Mouse (Mus musculus) C2C12 (cell line): ENCODE data around the gene E2f3. TPM values are rescaled to one million over a fixed set of nuclear protein-coding genes. Genes with fewer than 3 reads are reported as not detected.

Experiments used
- H3K27me3 ChIP-seq: one replicate; pipeline ENCODE4 v1.6.1; 2011; ENCODE audit not compliant: control insufficient read depth, insufficient read depth, insufficient read length
- H3K36me3 ChIP-seq: one replicate; pipeline ENCODE4 v1.6.1; 2011; ENCODE audit not compliant: control insufficient read depth, insufficient read depth
- H3K4me3 ChIP-seq: one replicate; pipeline ENCODE4 v1.5.1; 2011; ENCODE audit warnings: mild to moderate bottlenecking, control low read depth; ENCODE audit not compliant: poor library complexity, insufficient read depth, severe bottlenecking
- H3K79me2 ChIP-seq: one replicate; pipeline ENCODE4 v1.6.1; 2011; ENCODE audit not compliant: control insufficient read depth, insufficient read depth
- H3K79me3 ChIP-seq: one replicate; pipeline ENCODE4 v1.6.1; 2011; ENCODE audit warnings: low read depth, control low read depth
- H3ac ChIP-seq: one replicate; pipeline ENCODE3; 2011; ENCODE audit warnings: low read depth; ENCODE audit not compliant: control insufficient read depth, insufficient read length
- CEBPB ChIP-seq: IDR thresholded peaks from one replicate; pipeline ENCODE4 v1.6.1; 2011; ENCODE audit warnings: low read depth, mild to moderate bottlenecking, control low read depth, moderate library complexity
- CTCF ChIP-seq: IDR thresholded peaks from one replicate; pipeline ENCODE4 v1.5.1; 2011; ENCODE audit not compliant: control insufficient read depth, insufficient read depth, insufficient read length
- FOSL1 ChIP-seq: IDR thresholded peaks from one replicate; pipeline ENCODE4 v1.8.0; 2011; ENCODE audit warnings: mild to moderate bottlenecking, low read length; ENCODE audit not compliant: poor library complexity, insufficient read depth, severe bottlenecking
- MAX ChIP-seq: IDR thresholded peaks from one replicate; pipeline ENCODE4 v1.6.1; 2011; ENCODE audit warnings: mild to moderate bottlenecking, control low read depth
- MYOD1 ChIP-seq: IDR thresholded peaks from one replicate; pipeline ENCODE4 v1.6.1; 2011; ENCODE audit warnings: low read depth; ENCODE audit not compliant: control insufficient read depth, insufficient read length
- MYOG ChIP-seq: IDR thresholded peaks from one replicate; pipeline ENCODE4 v1.6.1; 2011; ENCODE audit not compliant: control insufficient read depth, insufficient read length; ENCODE audit errors: extremely low read depth
- USF1 ChIP-seq: IDR thresholded peaks from one replicate; pipeline ENCODE4 v1.6.1; 2011; ENCODE audit warnings: low read depth, mild to moderate bottlenecking, control low read depth, moderate library complexity
- long read RNA-seq, 2 experiments: library from polyadenylated mRNA; unstranded; transcript quantifications; one replicate each; pipeline ENCODE4 v2.0.0; 2019 to 2020
- polyA plus RNA-seq: library from polyadenylated mRNA; unstranded; fragments of >200 nt; fragmentation: generic; extraction: Trizol; gene quantifications from one replicate; pipeline ENCODE4 v1.2.1, GENCODE M21; 2012; ENCODE audit warnings: missing spikeins

The E2f3 gene
- 10.2 TPM for polyA plus RNA-seq
- long read RNA-seq, experiment 1, full-length matches to known transcripts: 2 of 7 reads
- long read RNA-seq, experiment 1, partial matches to known transcripts: 1 of 7 reads
- long read RNA-seq, experiment 1, other reads (novel, unspliced or antisense): 4 of 7 reads
- long read RNA-seq, experiment 2, full-length matches to known transcripts: 12 of 36 reads
- long read RNA-seq, experiment 2, partial matches to known transcripts: 8 of 36 reads
- long read RNA-seq, experiment 2, other reads (novel, unspliced or antisense): 16 of 36 reads

- Histone ChIP-seq H3K79me2 (peaks cover 46% of the 10 kb centered on the region), H3K36me3 (peaks cover 7% of the 10 kb centered on the region), H3ac (peak within 1 kb of the TSS; percentile 98), H3K27me3 (no peaks in the 10 kb centered on the region), H3K4me3 (peak within 1 kb of the TSS; percentile 84), H3K79me3 (peaks cover 32% of the 10 kb centered on the region)
- TF ChIP-seq MAX (no peak), MYOG (no peak), MYOD1 (peak; percentile 93), FOSL1 (no peak), CEBPB (no peak), CTCF (no peak)
These were observed at the start of gene E2f3 for GRCm38 (mm10) chr13:29985855-29986755. Gene E2f3 (minus strand): TSS chr13:29986063.

GRCm38 (mm10) chr13:30034540-30034939, 48.7 kb upstream of the E2f3 start:
- no peaks in the 10 kb centered on the region for H3K36me3 ChIP-seq
- no peaks in the 10 kb centered on the region for H3K79me3 ChIP-seq
- H3K79me2 ChIP-seq: no peaks in the 10 kb centered on the region
- no peak overlapping the region for H3K4me3 ChIP-seq
- no peak for TF ChIP-seq FOSL1
- no peak for TF ChIP-seq CTCF
- TF ChIP-seq MYOG: no peak
- no peak for TF ChIP-seq MYOD1
- TF ChIP-seq MAX: no peak
- TF ChIP-seq USF1: no peak
- TF ChIP-seq CEBPB: no peak
- no peak overlapping the region for H3ac ChIP-seq
- H3K27me3 ChIP-seq: no peaks in the 10 kb centered on the region

DNA sequence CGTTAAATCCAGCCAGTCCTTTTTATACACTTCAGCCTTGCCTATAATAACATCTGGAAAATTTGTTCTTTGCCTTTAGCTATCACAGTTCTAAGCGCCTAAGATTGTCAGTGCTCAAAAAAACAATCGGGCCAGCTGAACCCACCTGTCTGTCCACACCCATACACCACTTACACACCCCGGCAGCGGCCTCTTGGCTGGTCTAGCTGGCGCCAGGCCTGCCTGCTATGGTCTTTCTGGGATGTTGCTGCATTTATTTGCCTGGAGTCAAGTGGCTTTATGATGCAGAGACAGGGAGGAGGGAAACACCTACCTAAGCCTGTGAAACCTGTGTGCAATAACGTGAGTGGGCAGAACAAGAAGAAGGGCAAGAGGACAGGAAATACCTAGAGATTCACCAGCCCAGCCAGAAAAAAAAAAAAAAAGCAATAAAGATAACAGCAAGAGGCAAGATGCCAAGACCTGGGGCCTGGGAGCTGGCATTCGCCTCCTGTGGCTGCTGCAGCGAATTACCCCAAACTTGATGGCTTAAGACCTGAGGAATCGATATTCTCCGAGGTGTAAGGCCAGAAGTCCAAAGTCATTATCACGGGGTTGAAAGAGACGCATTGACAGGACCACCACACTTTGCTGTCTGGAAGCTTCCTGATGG, 45.9 kb upstream of the E2f3 start:
- Histone ChIP-seq H3K79me3 (no peaks in the 10 kb centered on the region), H3K4me3 (no peak overlapping the region), H3ac (no peak overlapping the region), H3K79me2 (no peaks in the 10 kb centered on the region), H3K36me3 (no peaks in the 10 kb centered on the region), H3K27me3 (no peaks in the 10 kb centered on the region)
- TF ChIP-seq MYOD1 (no peak), MAX (no peak), CEBPB (no peak), FOSL1 (no peak), MYOG (no peak), USF1 (no peak), CTCF (no peak)

- no peaks in the 10 kb centered on the region for H3K79me2 ChIP-seq
- no peak overlapping the region for H3K4me3 ChIP-seq
- H3K36me3 ChIP-seq: no peaks in the 10 kb centered on the region
- TF ChIP-seq USF1 (no peak), FOSL1 (no peak), CTCF (no peak), MYOG (no peak), MYOD1 (no peak), MAX (no peak), CEBPB (no peak)
- no peak overlapping the region for H3ac ChIP-seq
- H3K79me3 ChIP-seq: no peaks in the 10 kb centered on the region
- H3K27me3 ChIP-seq: no peaks in the 10 kb centered on the region
These were observed 42.0 kb upstream of the E2f3 start for GRCm38 (mm10) chr13:30027841-30028240.

DNA sequence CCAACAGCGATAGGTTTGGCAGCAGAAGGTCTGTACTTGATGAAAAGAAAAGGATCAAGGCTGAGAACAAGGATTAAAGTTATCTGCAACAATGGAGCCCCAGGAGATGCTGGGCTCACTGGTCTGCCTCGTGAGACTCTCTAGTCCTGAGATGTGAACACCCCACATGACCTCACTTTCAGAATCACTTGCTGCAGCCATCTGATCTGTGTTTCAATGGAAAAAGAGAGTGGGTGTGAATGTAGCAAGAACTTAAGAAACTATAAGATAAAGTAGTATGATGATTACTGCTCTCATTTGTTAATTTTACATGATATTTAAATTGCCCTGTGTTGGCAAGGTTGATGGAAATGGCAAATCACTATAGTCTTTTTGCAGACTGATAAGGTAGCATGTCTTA, 36.6 kb upstream of the E2f3 start:
- Histone ChIP-seq H3K27me3 (no peaks in the 10 kb centered on the region), H3ac (no peak overlapping the region), H3K79me3 (no peaks in the 10 kb centered on the region), H3K79me2 (no peaks in the 10 kb centered on the region), H3K4me3 (no peak overlapping the region), H3K36me3 (no peaks in the 10 kb centered on the region)
- no peak for TF ChIP-seq FOSL1
- TF ChIP-seq MYOD1: no peak
- TF ChIP-seq MAX: no peak
- no peak for TF ChIP-seq CTCF
- no peak for TF ChIP-seq USF1
- no peak for TF ChIP-seq CEBPB
- TF ChIP-seq MYOG: no peak
